Mouse (Mus musculus) kidney, adult 2 months (tissue): ENCODE data around the gene Tnf.

Experiments
- CTCF ChIP-seq: fragments of 200-500 bp; conservative IDR thresholded peaks from 2 replicates; pipeline ENCODE4 v1.5.1; 2011; ENCODE audit warnings: low read depth, mild to moderate bottlenecking, control low read depth, low read length, moderate library complexity, mixed read lengths; ENCODE audit not compliant: insufficient read depth, insufficient read length
- POLR2A ChIP-seq: fragments of 200-500 bp; IDR thresholded peaks from one replicate; pipeline ENCODE4 v1.6.1; 2011; ENCODE audit warnings: low read depth, low read length, control low read depth

DNA sequence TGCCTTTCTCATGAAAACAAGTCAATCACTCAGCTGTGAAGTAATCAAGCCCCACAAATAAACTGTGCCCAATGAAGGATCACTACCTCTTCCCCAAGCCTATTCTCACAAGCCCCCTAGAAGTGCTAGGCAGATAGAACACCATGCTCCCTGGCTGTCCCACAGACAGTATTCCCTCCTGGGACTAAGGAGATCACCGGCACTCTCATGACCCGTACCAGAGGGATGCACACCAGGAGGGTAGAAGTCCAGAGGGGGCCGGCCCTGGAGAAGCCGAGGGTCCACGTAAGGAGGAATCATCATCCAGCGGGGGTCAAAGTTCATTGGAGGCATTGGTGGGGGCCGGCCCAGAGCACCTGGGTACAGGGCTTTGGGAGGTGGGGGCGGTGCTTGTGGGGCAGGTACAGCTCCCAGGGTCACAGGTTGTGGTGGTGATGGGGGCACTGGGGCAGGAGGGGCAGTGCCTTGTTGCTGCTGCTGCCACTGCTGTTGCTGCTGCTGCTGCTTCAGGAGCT is 44.1 kb downstream of the Tnf start:
- TF ChIP-seq POLR2A: no peak
- TF ChIP-seq CTCF: no peak
